Mouse (Mus musculus) liver, embryonic 14.5 days (tissue): Measurements from ENCODE around the gene Ptprcap. TPM values are rescaled to one million over a fixed set of nuclear protein-coding genes. Genes with fewer than 3 reads are reported as not detected.

ENCODE experiments used
- ATAC-seq: fragments of 200-750 bp; cut with Nextera tagmentation; 2 replicates; pipeline ENCODE4 v1.8.0; 2017; ENCODE audit warnings: moderate number of reproducible peaks, mild to moderate bottlenecking, moderate library complexity; ENCODE audit not compliant: insufficient read depth
- DNase-seq, 3 experiments: peaks; one replicate each; pipeline ENCODE4 v3.0.0-alpha.2; 2012 to 2013; ENCODE audit warnings: low read depth in 3 of 3, low spot score in 3 of 3
- H3K27ac ChIP-seq: fragments of 300-500 bp; sonication (generic); 2 replicates; pipeline ENCODE4 v1.5.1; 2014; ENCODE audit warnings: moderate library complexity, mild to moderate bottlenecking, control low read depth, inconsistent platforms
- H3K27me3 ChIP-seq: fragments of 300-500 bp; sonication (generic); 2 replicates; pipeline ENCODE4 v1.6.1; 2014; ENCODE audit warnings: mild to moderate bottlenecking, low read length, moderate library complexity; ENCODE audit not compliant: control insufficient read depth, insufficient read depth
- H3K36me3 ChIP-seq: fragments of 300-500 bp; sonication (generic); replicated peaks from 2 replicates; pipeline ENCODE4 v1.6.1; 2014; ENCODE audit warnings: low read depth; ENCODE audit not compliant: control insufficient read depth, insufficient read depth
- H3K4me1 ChIP-seq, 2 experiments: fragments of 200-500 bp in 1 of 2; fragments of 300-500 bp in 1 of 2; sonication (generic) in 1 of 2; replicated peaks; 2 replicates each; pipeline ENCODE4 v1.6.1; 2012 to 2014; ENCODE audit warnings: antibody characterized with exemption in 1 of 2, inconsistent platforms in 1 of 2, low read length in 1 of 2; ENCODE audit not compliant: control insufficient read depth in 2 of 2, insufficient read depth in 2 of 2
- H3K4me2 ChIP-seq: fragments of 300-500 bp; sonication (generic); 2 replicates; pipeline ENCODE4 v1.6.1; 2014; ENCODE audit warnings: low read depth, mild to moderate bottlenecking, control low read depth, moderate library complexity
- H3K4me3 ChIP-seq, 2 experiments: fragments of 200-500 bp in 1 of 2; fragments of 300-500 bp in 1 of 2; sonication (generic) in 1 of 2; 2 replicates each; pipeline ENCODE4 v1.5.1; 2012 to 2014; ENCODE audit warnings: low read depth in 2 of 2, low read length in 2 of 2, mild to moderate bottlenecking in 2 of 2, control low read depth in 1 of 2, inconsistent platforms in 1 of 2, moderate library complexity in 1 of 2; ENCODE audit not compliant: insufficient read depth in 1 of 2
- H3K9ac ChIP-seq: fragments of 300-500 bp; sonication (generic); replicated peaks from 2 replicates; pipeline ENCODE4 v1.6.1; 2014; ENCODE audit warnings: mild to moderate bottlenecking, control low read depth, moderate library complexity
- H3K9me3 ChIP-seq: fragments of 300-500 bp; sonication (generic); 2 replicates; pipeline ENCODE4 v1.6.1; 2016; ENCODE audit warnings: low read length, mixed read lengths; ENCODE audit not compliant: control insufficient read depth
- CTCF ChIP-seq: IDR thresholded peaks from 2 replicates; pipeline ENCODE4 v1.5.1; 2016; ENCODE audit warnings: antibody characterized with exemption, low read depth, control low read depth
- EP300 ChIP-seq: IDR thresholded peaks from 2 replicates; pipeline ENCODE4 v1.6.1; 2016; ENCODE audit warnings: antibody characterized with exemption, low read depth
- WGBS: fragments of 180-500 bp; shearing (Covaris S2); extraction: QIAGEN DNeasy Blood & Tissue Kit; methylation state at CpG from one replicate; pipeline ENCODE4 v1.1.7; 2014; ENCODE audit not compliant: insufficient replicate concordance; 5-methylcytosine and 5-hydroxymethylcytosine counted together
- polyA plus RNA-seq, 2 experiments: library from polyadenylated mRNA; depleted of rRNA in 1 of 2; stranded (reverse) in 1 of 2; unstranded in 1 of 2; fragments of >200 nt; fragmentation: Nextera tagmentation in 1 of 2; extraction: Ambion mirVana in 1 of 2; gene quantifications; 2 replicates each; pipeline versions ENCODE4 v1.2.1 to v1.2.3; 2012 to 2014

Ptprcap gene
- polyA plus RNA-seq, 2 experiments = 12.5 to 14.4 TPM

DNA sequence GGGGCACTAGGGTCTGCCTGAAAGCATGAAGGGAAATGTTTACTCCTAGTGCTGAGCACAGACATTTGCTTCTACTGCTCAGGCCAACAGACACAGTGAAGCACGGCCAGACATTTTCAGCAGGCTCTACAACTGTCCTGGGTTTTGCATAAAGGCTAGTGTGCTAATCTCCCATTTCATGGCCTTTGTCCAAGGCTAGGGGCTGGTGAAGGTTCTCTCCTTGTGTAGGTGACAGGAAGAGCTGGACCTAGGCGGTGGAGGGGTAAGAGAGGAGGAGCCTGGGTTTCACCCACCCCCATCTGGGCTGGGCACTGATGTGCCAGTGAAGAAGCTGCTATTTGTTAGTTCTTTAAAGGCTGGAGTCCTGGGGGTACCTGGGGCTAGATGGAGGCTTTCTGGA, 11.3 kb downstream of the Ptprcap start:
- H3K4me1 ChIP-seq = peaks cover 12 to 14% of the 10 kb centered on the region in 2 experiments
- no peaks in the 10 kb centered on the region for H3K27me3 ChIP-seq
- H3K27ac ChIP-seq = peak overlapping the region; percentile 18; the same call in 1 of the 2 replicates
- WGBS = 62% methylated on average over 2 of the region's 2 CpGs
- DNase-seq (no peak), ATAC-seq (no peak)
- H3K9me3 ChIP-seq = no peaks in the 10 kb centered on the region
- TF ChIP-seq EP300 (no peak), CTCF (no peak)
- no peak overlapping the region for H3K4me3 ChIP-seq
- H3K4me2 ChIP-seq = no peak overlapping the region
- H3K36me3 ChIP-seq = no peaks in the 10 kb centered on the region; the same call in 1 of the 2 replicates
- H3K9ac ChIP-seq = no peak overlapping the region

DNA sequence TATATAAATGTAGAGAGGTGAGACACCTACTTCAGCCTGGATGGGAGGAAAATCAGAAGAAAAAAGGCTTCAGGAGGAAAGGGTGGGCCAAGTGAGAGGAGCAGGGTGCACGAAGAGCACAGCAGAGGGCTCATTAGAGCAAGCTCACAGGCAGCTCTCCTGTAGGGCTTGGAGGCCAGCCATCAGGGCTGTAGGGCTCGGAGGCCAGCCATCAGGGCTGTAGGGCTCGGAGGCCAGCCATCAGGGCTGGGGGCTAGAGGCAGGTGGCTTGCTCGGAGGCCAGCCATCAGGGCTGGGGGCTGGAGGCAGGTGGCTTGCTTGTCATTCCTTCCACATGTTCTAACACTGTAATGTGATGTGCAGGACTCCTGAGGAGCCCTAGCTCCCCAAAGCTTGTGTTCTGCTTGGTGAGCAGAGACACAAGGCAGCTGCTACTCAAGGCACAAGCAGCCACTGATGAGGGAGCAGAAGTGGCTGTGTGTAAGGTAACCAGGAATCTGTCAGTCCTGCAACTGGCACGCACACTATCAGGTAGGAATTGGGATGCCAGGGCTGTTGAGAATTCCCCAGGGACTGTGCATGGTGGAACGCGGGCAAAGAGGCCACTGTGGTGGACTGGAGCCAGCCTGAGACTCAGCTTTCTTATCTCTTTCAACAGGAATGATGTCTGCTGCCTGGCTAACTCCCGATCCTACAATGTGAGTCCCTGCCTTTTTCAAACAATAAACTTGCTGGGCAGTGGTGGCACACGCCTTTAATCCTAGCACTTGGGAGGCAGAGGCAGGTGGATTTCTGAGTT, 13.5 kb downstream of the Ptprcap start:
- Histone ChIP-seq H3K9me3 (no peaks in the 10 kb centered on the region), H3K4me1 (peaks cover 16 to 17% of the 10 kb centered on the region in 2 experiments), H3K9ac (no peak overlapping the region; the same call in 1 of the 2 replicates), H3K4me2 (no peak overlapping the region), H3K27ac (no peak overlapping the region), H3K36me3 (no peaks in the 10 kb centered on the region; the same call in 1 of the 2 replicates), H3K27me3 (no peaks in the 10 kb centered on the region), H3K4me3 (no peak overlapping the region)
- DNase-seq (no peak), ATAC-seq (no peak)
- no peak for TF ChIP-seq EP300
- no peak for TF ChIP-seq CTCF
- WGBS = 57% methylated on average over 9 of the region's 9 CpGs

DNA sequence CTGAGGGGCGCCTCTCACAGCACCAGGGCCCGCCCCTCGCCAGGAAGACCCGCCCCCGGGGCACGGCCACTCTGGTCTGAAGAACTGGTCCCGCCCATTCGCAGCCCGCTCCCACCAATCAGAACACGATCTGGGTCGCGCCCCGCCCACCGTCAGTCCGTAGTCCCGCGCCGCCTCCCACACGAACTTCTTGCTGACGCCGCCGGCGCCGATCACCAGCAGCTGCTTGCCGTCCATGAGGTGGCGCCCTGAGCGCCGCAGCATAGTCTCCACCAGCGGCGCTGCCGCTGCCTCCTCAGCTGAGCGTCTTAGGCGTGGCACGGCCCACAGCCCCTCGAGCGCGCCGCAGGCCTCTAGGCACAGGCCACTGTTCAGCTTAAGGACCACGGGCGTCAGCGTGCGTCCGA, 16.0 kb downstream of the Ptprcap start:
- Histone ChIP-seq H3K27ac (peak overlapping the region; percentile 0; the same call in 1 of the 2 replicates), H3K9ac (peak overlapping the region; percentile 50), H3K4me1 (peaks cover 4 to 6% of the 10 kb centered on the region in 2 experiments), H3K4me2 (peak overlapping the region; percentile 87), H3K4me3 (peak overlapping the region; percentile 42 to 57), H3K9me3 (no peaks in the 10 kb centered on the region), H3K36me3 (no peaks in the 10 kb centered on the region), H3K27me3 (no peaks in the 10 kb centered on the region)
- DNase-seq (peak; percentile 94 to 95 (median 94)), ATAC-seq (peak; percentile 94)
- under 1% methylated on average over 43 of the region's 43 CpGs for WGBS
- peak; percentile 97 for TF ChIP-seq CTCF
- no peak for TF ChIP-seq EP300

DNA sequence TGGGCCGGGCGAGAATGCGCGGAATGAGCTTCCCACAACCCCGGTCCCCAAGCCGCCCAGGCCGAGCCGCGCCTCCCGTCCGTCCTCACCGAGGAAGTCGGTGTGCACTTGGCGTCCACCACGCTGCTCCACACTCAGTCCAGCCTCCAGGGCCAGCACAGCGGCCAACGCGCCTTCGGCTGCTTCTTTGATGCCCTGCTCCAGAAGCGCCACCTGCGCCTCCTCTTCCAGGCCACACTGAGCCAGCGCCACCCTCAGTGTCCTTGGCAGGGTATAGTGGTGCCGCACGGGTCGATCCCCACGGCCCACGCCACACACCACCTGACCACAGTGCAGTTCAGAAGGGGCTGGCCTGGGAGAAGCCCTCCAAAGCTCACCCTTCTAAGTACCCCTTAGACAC, 16.4 kb downstream of the Ptprcap start:
- no peaks in the 10 kb centered on the region for H3K36me3 ChIP-seq
- peaks cover 4 to 5% of the 10 kb centered on the region in 2 experiments for H3K4me1 ChIP-seq
- H3K9me3 ChIP-seq = no peaks in the 10 kb centered on the region
- 13% methylated on average over 27 of the region's 27 CpGs for WGBS
- H3K9ac ChIP-seq = peak overlapping the region; percentile 50
- TF ChIP-seq CTCF = no peak
- TF ChIP-seq EP300 = no peak
- H3K4me2 ChIP-seq = peak overlapping the region; percentile 87
- peak; percentile 54 for ATAC-seq
- H3K27ac ChIP-seq = peak overlapping the region; percentile 0; the same call in 1 of the 2 replicates
- peak overlapping the region; percentile 42 to 57 for H3K4me3 ChIP-seq
- no peak for DNase-seq
- H3K27me3 ChIP-seq = no peaks in the 10 kb centered on the region

DNA sequence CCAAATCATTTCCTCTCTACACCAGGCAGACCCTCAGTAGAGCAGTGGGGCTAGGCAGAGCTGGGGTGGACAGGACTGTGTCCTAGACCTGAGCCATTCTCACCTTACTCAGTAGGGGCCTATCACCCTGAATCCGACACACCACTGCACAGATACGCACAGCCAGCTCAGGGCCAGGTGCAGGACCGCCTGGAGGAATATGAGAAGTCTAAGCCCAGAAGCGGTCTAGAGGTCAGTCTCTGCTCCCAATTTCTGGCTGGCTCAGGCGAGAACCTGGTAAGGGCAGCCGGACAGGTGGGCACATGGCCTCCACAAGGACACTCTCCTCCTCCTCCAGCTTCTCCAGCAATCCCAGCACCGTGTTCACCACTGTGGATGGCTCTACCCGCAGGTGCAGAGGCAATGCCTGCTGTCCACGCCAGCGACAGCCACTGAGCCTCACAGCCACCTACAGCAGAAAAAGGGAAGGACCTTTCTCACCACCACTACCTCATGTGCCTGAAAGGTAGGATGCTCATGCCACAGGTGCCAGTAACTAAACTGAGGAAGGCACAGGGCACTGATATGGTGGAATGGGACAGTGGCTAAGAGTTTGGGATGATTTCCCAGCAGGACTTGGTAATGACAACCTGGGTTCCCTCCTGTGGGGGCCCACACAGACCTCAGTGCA, 17.5 kb downstream of the Ptprcap start:
- DNase-seq (no peak), ATAC-seq (no peak)
- Histone ChIP-seq H3K27me3 (no peaks in the 10 kb centered on the region), H3K4me2 (no peak overlapping the region), H3K4me3 (no peak overlapping the region), H3K4me1 (peaks cover 4 to 12% of the 10 kb centered on the region in 2 experiments), H3K27ac (no peak overlapping the region), H3K9me3 (no peaks in the 10 kb centered on the region), H3K9ac (no peak overlapping the region), H3K36me3 (no peaks in the 10 kb centered on the region)
- WGBS = 73% methylated on average over 10 of the region's 10 CpGs
- no peak for TF ChIP-seq CTCF
- no peak for TF ChIP-seq EP300
